Mouse (Mus musculus): ENCODE measurements at regions not wholly inside any gene's neighbourhood (a gene's known extent, or its start where the extent isn't known, plus 50 kb on each side); places are given as distances from the start of the nearest gene placed in this dataset.
A peak's percentile ranks its signal among the peaks of the same experiment; 100 is the strongest.

DNA sequence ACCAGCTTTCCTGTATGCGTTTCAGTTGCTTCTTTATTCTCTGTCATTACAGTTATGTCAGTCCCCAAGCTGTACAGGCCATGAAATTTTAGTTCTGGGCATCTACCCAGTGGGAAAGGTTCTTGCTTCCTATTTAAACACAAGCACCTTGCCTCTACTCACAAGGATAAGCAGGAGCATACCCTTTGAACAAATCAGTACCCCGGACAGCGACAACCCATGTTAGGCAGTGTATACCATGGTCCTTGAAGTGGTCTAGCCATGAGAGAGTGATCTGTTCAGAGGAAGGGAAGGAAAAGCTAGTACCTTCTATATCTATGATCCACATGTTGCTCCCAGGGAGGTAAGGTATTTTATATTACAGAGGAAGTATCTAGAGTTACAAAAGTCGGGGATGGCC lies 167.7 kb downstream of the Plekhb2 start:
- no peaks in the 10 kb centered on the region for H3K36me3 ChIP-seq (ENCODE audit: insufficient read depth, low read length)
- no peak overlapping the region for H3K9ac ChIP-seq (ENCODE audit: low read depth, low read length)
- 72% methylated on average over 4 of the region's 4 CpGs for WGBS
- no peak for ATAC-seq (replicated peaks; ENCODE audit: low FRiP score, low read depth)
- H3K27me3 ChIP-seq (ENCODE audit: insufficient read depth, low read length) = no peaks in the 10 kb centered on the region
- TF ChIP-seq CTCF (IDR thresholded peaks at IDR 0.05; ENCODE audit: low read depth) = no peak
- peak; percentile 85 for DNase-seq (ENCODE audit: low spot score)
- H3K27ac ChIP-seq = no peak overlapping the region
- no peak overlapping the region for H3K4me2 ChIP-seq (ENCODE audit: low read length)
- H3K9me3 ChIP-seq (replicated peaks; ENCODE audit: low read length) = no peaks in the 10 kb centered on the region
- no peak overlapping the region for H3K4me3 ChIP-seq (replicated peaks; ENCODE audit: low read depth, low read length)
- no peaks in the 10 kb centered on the region for H3K4me1 ChIP-seq (replicated peaks; ENCODE audit: insufficient read depth, low read length)

DNA sequence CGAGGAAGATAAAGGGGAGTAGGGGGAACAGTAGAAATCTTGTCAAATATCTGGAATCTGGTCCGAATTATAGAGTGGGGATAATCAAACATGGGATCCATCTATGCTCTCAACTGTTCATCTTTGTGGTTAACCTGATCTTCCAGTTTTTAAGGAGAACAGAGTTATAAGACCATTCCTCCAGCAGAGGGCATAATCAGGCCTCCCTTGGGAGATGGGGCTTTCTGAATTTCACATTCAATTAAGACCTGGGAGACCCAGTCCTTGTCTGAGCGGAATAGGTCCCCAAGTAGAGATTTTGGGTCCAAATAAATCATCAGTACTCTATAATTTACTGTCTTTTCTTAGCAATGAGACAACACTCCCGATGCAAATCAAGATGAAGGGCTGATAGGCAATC lies 182.8 kb downstream of the Plekhb2 start:
- DNase-seq (ENCODE audit: low spot score) = peak; percentile 43
- no peaks in the 10 kb centered on the region for H3K36me3 ChIP-seq (ENCODE audit: insufficient read depth, low read length)
- no peak overlapping the region for H3K9ac ChIP-seq (ENCODE audit: low read depth, low read length)
- no peak for ATAC-seq (replicated peaks; ENCODE audit: low FRiP score, low read depth)
- TF ChIP-seq CTCF (IDR thresholded peaks at IDR 0.05; ENCODE audit: low read depth) = peak; percentile 70
- H3K4me1 ChIP-seq (replicated peaks; ENCODE audit: insufficient read depth, low read length) = no peaks in the 10 kb centered on the region
- WGBS = 49% methylated on average over 4 of the region's 4 CpGs
- no peaks in the 10 kb centered on the region for H3K9me3 ChIP-seq (replicated peaks; ENCODE audit: low read length)
- H3K4me2 ChIP-seq (ENCODE audit: low read length) = no peak overlapping the region
- no peak overlapping the region for H3K4me3 ChIP-seq (replicated peaks; ENCODE audit: low read depth, low read length)
- no peaks in the 10 kb centered on the region for H3K27me3 ChIP-seq (ENCODE audit: insufficient read depth, low read length)
- no peak overlapping the region for H3K27ac ChIP-seq

DNA sequence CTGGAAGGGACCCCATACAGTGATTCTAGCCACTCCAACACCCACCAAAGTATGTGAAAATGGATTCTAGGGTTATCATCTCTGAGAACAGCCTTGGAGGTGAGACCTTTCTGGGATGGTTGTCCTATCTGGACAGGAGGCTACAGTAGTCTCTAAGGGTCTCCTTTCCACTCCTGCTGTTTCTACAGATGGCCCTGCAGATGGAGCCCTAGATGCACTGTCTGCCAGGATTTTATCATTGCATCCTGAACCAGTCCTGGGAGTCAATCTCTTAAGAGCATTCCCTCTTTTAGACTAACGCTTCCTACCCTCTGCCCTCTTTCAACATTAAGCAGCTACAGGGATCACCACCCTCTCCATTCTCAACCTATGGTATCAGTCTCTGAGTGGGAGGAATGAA lies 223.0 kb downstream of the Plekhb2 start:
- no peak overlapping the region for H3K9ac ChIP-seq (ENCODE audit: low read depth, low read length)
- 81% methylated on average over 1 of the region's 1 CpGs for WGBS
- H3K9me3 ChIP-seq (replicated peaks; ENCODE audit: low read length) = no peaks in the 10 kb centered on the region
- TF ChIP-seq CTCF (IDR thresholded peaks at IDR 0.05; ENCODE audit: low read depth) = peak; percentile 26; the same call in 1 of the 2 replicates
- no peaks in the 10 kb centered on the region for H3K27me3 ChIP-seq (ENCODE audit: insufficient read depth, low read length)
- no peak overlapping the region for H3K4me3 ChIP-seq (replicated peaks; ENCODE audit: low read depth, low read length)
- no peak overlapping the region for H3K4me2 ChIP-seq (ENCODE audit: low read length)
- H3K27ac ChIP-seq = no peak overlapping the region
- H3K36me3 ChIP-seq (ENCODE audit: insufficient read depth, low read length) = no peaks in the 10 kb centered on the region
- H3K4me1 ChIP-seq (replicated peaks; ENCODE audit: insufficient read depth, low read length) = no peaks in the 10 kb centered on the region
- DNase-seq (ENCODE audit: low spot score) (no peak), ATAC-seq (replicated peaks; ENCODE audit: low FRiP score, low read depth) (no peak)

DNA sequence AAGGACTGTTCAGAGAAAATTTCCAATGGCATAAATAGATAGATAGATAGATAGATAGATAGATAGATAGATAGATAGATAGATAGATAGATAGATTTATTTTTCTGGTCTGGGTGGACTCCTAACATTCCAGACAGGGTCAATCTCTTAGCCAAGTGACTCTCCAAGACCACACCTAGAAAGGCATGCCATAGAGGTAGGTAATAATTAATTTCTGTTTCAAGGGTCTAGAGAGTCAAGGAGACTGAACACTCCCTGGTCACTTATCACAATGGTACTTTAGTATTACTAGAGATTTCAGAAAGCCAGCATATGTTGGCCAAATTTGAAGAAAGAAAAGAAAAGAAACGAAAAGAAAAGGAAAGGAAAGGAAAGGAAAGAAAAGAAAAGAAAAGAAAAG lies 245.1 kb downstream of the Plekhb2 start:
- no peak overlapping the region for H3K4me2 ChIP-seq (ENCODE audit: low read length)
- no peak overlapping the region for H3K9ac ChIP-seq (ENCODE audit: low read depth, low read length)
- no peaks in the 10 kb centered on the region for H3K9me3 ChIP-seq (replicated peaks; ENCODE audit: low read length)
- no peak for TF ChIP-seq CTCF (IDR thresholded peaks at IDR 0.05; ENCODE audit: low read depth)
- H3K36me3 ChIP-seq (ENCODE audit: insufficient read depth, low read length) = no peaks in the 10 kb centered on the region
- 71% methylated on average over 1 of the region's 1 CpGs for WGBS
- H3K27ac ChIP-seq = no peak overlapping the region
- H3K4me3 ChIP-seq (replicated peaks; ENCODE audit: low read depth, low read length) = no peak overlapping the region
- H3K4me1 ChIP-seq (replicated peaks; ENCODE audit: insufficient read depth, low read length) = no peaks in the 10 kb centered on the region
- DNase-seq (ENCODE audit: low spot score) (no peak), ATAC-seq (replicated peaks; ENCODE audit: low FRiP score, low read depth) (no peak)
- no peaks in the 10 kb centered on the region for H3K27me3 ChIP-seq (ENCODE audit: insufficient read depth, low read length)

DNA sequence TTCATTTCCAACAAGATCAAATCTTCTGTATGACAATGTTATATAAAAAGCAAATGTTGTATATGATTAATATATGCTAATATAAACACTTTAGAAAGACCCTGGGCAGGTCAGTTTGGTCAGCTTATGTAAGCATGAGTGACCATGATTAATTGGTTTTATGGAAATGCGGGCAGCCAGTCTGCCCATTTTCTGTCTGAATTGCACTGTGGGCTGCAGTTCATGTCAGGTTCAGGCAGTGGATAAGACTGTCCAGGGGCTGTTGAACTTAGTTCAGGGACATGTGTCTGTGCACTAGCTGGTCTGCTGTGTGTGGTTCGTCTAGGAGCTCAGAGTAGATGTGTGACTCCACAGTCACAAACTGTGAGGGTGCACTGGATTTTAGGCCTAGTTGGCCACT lies 246.0 kb downstream of the Plekhb2 start:
- H3K9ac ChIP-seq (ENCODE audit: low read depth, low read length) = no peak overlapping the region
- DNase-seq (ENCODE audit: low spot score) (no peak), ATAC-seq (replicated peaks; ENCODE audit: low FRiP score, low read depth) (no peak)

DNA sequence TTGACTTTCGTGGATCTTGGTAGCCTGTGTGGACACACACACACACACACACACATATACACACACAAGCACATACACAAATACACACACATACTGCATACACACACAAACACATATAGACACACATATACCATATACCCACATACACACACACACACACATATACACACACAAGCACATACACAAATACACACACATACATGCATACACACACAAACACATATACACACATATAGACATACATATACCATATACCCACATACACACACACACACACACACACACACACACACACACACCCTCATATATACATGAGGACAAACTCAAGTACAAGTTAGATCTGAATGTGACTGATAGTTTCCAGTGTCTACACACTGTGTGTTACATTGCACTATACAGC lies 256.9 kb downstream of the Plekhb2 start:
- Histone ChIP-seq H3K27me3 (ENCODE audit: insufficient read depth, low read length) (no peaks in the 10 kb centered on the region), H3K4me3 (replicated peaks; ENCODE audit: low read depth, low read length) (no peak overlapping the region), H3K4me1 (replicated peaks; ENCODE audit: insufficient read depth, low read length) (no peaks in the 10 kb centered on the region), H3K9ac (ENCODE audit: low read depth, low read length) (no peak overlapping the region), H3K27ac (no peak overlapping the region), H3K4me2 (ENCODE audit: low read length) (no peak overlapping the region), H3K9me3 (replicated peaks; ENCODE audit: low read length) (no peaks in the 10 kb centered on the region), H3K36me3 (ENCODE audit: insufficient read depth, low read length) (no peaks in the 10 kb centered on the region)
- DNase-seq (ENCODE audit: low spot score) (no peak), ATAC-seq (replicated peaks; ENCODE audit: low FRiP score, low read depth) (peak; percentile 68; the same call in 1 of the 2 replicates)
- WGBS = 79% methylated on average over 1 of the region's 1 CpGs
- TF ChIP-seq CTCF (IDR thresholded peaks at IDR 0.05; ENCODE audit: low read depth) = no peak

More for the DNA sequence above, 246.0 kb downstream of the Plekhb2 start:
- no peak overlapping the region for H3K4me3 ChIP-seq (replicated peaks; ENCODE audit: low read depth, low read length)
- H3K4me1 ChIP-seq (replicated peaks; ENCODE audit: insufficient read depth, low read length) = no peaks in the 10 kb centered on the region
- 51% methylated on average over 2 of the region's 2 CpGs for WGBS
- TF ChIP-seq CTCF (IDR thresholded peaks at IDR 0.05; ENCODE audit: low read depth) = no peak
- H3K9me3 ChIP-seq (replicated peaks; ENCODE audit: low read length) = no peaks in the 10 kb centered on the region
- no peak overlapping the region for H3K4me2 ChIP-seq (ENCODE audit: low read length)
- no peaks in the 10 kb centered on the region for H3K27me3 ChIP-seq (ENCODE audit: insufficient read depth, low read length)
- no peaks in the 10 kb centered on the region for H3K36me3 ChIP-seq (ENCODE audit: insufficient read depth, low read length)
- no peak overlapping the region for H3K27ac ChIP-seq

DNA sequence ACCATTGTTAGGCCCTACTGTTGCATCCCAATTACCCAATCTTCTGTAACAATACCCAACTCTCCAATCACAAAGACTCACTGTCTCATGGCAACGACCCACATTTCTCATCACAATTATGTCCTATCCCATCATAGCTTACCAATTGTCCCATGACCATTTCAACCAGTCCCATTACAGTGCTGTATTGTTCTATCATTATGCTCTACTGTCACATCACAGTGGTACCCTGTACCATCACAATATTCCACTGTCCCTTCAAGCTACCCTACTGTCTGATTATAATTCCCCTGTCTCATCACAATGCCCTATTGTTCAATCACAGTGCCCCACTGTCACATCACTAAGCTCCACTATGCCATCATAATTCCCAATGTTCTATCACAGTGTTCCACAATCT lies 260.0 kb downstream of the Plekhb2 start:
- Histone ChIP-seq H3K4me1 (replicated peaks; ENCODE audit: insufficient read depth, low read length) (no peaks in the 10 kb centered on the region), H3K4me2 (ENCODE audit: low read length) (no peak overlapping the region), H3K27ac (no peak overlapping the region), H3K9me3 (replicated peaks; ENCODE audit: low read length) (no peaks in the 10 kb centered on the region), H3K9ac (ENCODE audit: low read depth, low read length) (no peak overlapping the region), H3K27me3 (ENCODE audit: insufficient read depth, low read length) (no peaks in the 10 kb centered on the region), H3K4me3 (replicated peaks; ENCODE audit: low read depth, low read length) (no peak overlapping the region), H3K36me3 (ENCODE audit: insufficient read depth, low read length) (no peaks in the 10 kb centered on the region)
- TF ChIP-seq CTCF (IDR thresholded peaks at IDR 0.05; ENCODE audit: low read depth) = no peak
- ATAC-seq (replicated peaks; ENCODE audit: low FRiP score, low read depth) (no peak), DNase-seq (ENCODE audit: low spot score) (no peak)
- 63% methylated on average over 1 of the region's 1 CpGs for WGBS

Measured in kidney, postnatal 0 days (tissue).